Mouse (Mus musculus) testis, adult 2 months (tissue): ENCODE data around the gene Vmn1r230. TPM values are rescaled to one million over a fixed set of nuclear protein-coding genes. Genes with fewer than 3 reads are reported as not detected.

Source experiments
- H3K27ac ChIP-seq: fragments of 200-500 bp; 2 replicates; pipeline ENCODE4 v1.5.1; 2012; ENCODE audit warnings: low read depth, low read length; ENCODE audit not compliant: control insufficient read depth, insufficient read depth
- H3K27me3 ChIP-seq: fragments of 200-500 bp; 2 replicates; pipeline ENCODE4 v1.6.1; 2012; ENCODE audit warnings: mild to moderate bottlenecking, low read length, moderate library complexity; ENCODE audit not compliant: control insufficient read depth, insufficient read depth
- H3K36me3 ChIP-seq: fragments of 200-500 bp; 2 replicates; pipeline ENCODE4 v1.6.1; 2012; ENCODE audit warnings: mild to moderate bottlenecking, low read length; ENCODE audit not compliant: control insufficient read depth, insufficient read depth
- H3K4me1 ChIP-seq: fragments of 200-500 bp; 2 replicates; pipeline ENCODE4 v1.6.1; 2012; ENCODE audit warnings: low read length; ENCODE audit not compliant: control insufficient read depth, insufficient read depth
- H3K4me3 ChIP-seq: fragments of 200-500 bp; 2 replicates; pipeline ENCODE4 v1.5.1; 2012; ENCODE audit warnings: low read depth, mild to moderate bottlenecking, low read length, moderate library complexity, mixed read lengths; ENCODE audit not compliant: control insufficient read depth
- CTCF ChIP-seq: fragments of 200-500 bp; IDR thresholded peaks from 2 replicates; pipeline ENCODE4 v1.5.1; 2012; ENCODE audit warnings: low read depth, mild to moderate bottlenecking, inconsistent platforms, low read length, moderate library complexity; ENCODE audit not compliant: control insufficient read depth, insufficient read depth, insufficient replicate concordance
- POLR2A ChIP-seq: fragments of 200-500 bp; IDR thresholded peaks from 2 replicates; pipeline ENCODE4 v1.6.1; 2012; ENCODE audit warnings: low read depth, mild to moderate bottlenecking, inconsistent platforms, low read length, moderate library complexity; ENCODE audit not compliant: control insufficient read depth
- polyA plus RNA-seq: library from polyadenylated mRNA; depleted of rRNA; stranded (reverse); fragments of >200 nt; gene quantifications from 2 replicates; pipeline ENCODE4 v1.2.3, GENCODE M21; 2012; rRNA removed

Vmn1r230 gene
- polyA plus RNA-seq = not detected in 2 replicates

DNA sequence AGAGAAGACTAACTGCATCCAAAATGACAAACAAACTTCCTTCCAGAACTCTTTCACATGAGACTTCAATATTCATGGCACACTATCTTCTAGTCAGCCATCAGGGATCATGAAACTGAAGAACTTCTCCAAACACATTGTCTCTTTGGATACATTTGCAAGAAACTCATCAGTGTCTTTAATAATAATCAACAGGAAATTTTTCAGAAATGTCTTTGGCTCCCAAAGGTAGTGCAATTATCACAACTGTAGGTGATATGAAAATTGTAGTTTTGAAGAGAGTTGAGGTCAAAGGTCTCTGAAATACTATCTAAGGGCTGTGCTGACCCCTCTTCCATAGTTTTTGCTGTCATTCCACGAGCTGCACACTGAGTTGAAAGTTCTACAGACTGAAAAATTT is at the start of gene Vmn1r230:
TSS of gene Vmn1r230 (plus strand) at position 301 of the 400 bp plus-strand sequence.
- Histone ChIP-seq H3K27ac (no peak within 1 kb of the TSS), H3K4me3 (no peak within 1 kb of the TSS), H3K36me3 (no peaks in the 10 kb centered on the region), H3K4me1 (no peaks in the 10 kb centered on the region), H3K27me3 (no peaks in the 10 kb centered on the region)
- no peak for TF ChIP-seq CTCF
- no peak for TF ChIP-seq POLR2A

DNA sequence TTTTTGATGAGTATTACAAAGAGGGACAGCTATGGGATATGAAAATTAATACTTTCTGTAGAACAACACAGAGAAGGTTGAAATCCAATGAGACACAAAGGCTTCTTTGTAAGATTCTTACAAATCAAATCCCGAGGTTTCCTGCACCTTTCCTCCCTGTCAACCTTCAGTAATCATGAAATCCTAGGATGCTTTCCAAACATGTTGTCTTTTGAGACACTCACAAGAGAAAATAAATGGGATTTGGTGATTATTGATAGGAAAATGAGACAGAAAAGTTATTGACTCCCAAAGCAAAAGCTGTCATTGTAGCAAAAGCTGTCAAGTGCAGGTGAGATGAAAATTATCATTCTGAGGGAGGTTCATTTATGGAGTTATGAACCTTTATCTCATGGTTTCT is 29.0 kb upstream of the Vmn1r230 start, which contains the start of gene Vmn1r229:
TSS of gene Vmn1r229 (plus strand) at position 301 of the 400 bp plus-strand sequence.
- Histone ChIP-seq H3K27me3 (no peaks in the 10 kb centered on the region), H3K4me3 (no peak within 1 kb of the TSS), H3K27ac (no peak within 1 kb of the TSS), H3K36me3 (no peaks in the 10 kb centered on the region), H3K4me1 (no peaks in the 10 kb centered on the region)
- no peak for TF ChIP-seq POLR2A

Other genes with a start within 250 kb of the Vmn1r230 start
- not detected in 2 replicates for gene Vmn2r110, start 244.0 kb upstream of the Vmn1r230 start, polyA plus RNA-seq
- gene Fpr-rs3, start 215.6 kb upstream of the Vmn1r230 start, polyA plus RNA-seq = 0.10 TPM in 1 of 2 replicates, not detected in the other
- 0.12 and 0.37 TPM in 2 replicates for gene Vmn1r226, start 157.6 kb upstream of the Vmn1r230 start, polyA plus RNA-seq
- not detected in 2 replicates for gene Vmn1r227, start 110.6 kb upstream of the Vmn1r230 start, polyA plus RNA-seq
- not detected in 2 replicates for gene Vmn1r228, start 54.3 kb upstream of the Vmn1r230 start, polyA plus RNA-seq
- gene Vmn1r229, start 28.9 kb upstream of the Vmn1r230 start, polyA plus RNA-seq = not detected in 2 replicates
- gene Vmn1r231, start 64.6 kb downstream of the Vmn1r230 start, polyA plus RNA-seq = not detected in 2 replicates
- not detected in 2 replicates for gene Vmn1r232, start 79.3 kb downstream of the Vmn1r230 start, polyA plus RNA-seq
- 34.9 and 36.3 TPM in 2 replicates for gene Ppp2r1a, start 104.9 kb downstream of the Vmn1r230 start, polyA plus RNA-seq
- not detected in 2 replicates for gene Vmn1r233, start 156.0 kb downstream of the Vmn1r230 start, polyA plus RNA-seq
- gene Zfp160, start 168.5 kb downstream of the Vmn1r230 start, polyA plus RNA-seq = 2.8 and 3.2 TPM in 2 replicates